Mouse (Mus musculus) embryonic fibroblast, embryonic 13.5 days (primary cell): Measurements from ENCODE around the gene Vrk1.

Experiments used
- CTCF ChIP-seq: IDR thresholded peaks from 2 replicates; pipeline ENCODE4 v1.5.1; 2011; ENCODE audit warnings: mild to moderate bottlenecking, control low read depth, low read length, moderate library complexity, borderline replicate concordance; ENCODE audit not compliant: insufficient read depth
- POLR2A ChIP-seq: IDR thresholded peaks from 2 replicates; pipeline ENCODE4 v1.6.1; 2011; ENCODE audit warnings: low read depth, mild to moderate bottlenecking, control low read depth, low read length, moderate library complexity

DNA sequence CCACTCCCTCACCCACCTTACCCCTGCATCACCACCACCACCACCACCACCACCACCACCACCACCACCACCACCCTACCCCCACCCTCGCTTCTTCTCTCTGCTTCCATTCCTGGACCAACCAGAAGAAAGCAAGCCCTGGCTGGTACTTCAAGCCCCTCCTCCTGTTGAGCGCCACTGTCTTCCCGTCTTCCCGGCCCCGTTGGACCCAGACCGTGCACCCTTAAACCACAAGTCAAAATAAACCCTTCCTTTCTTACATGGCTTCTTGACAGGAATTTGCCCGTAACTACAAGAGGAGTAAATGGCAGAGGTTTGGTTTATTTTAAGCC is 28.1 kb upstream of the Vrk1 start:
- TF ChIP-seq POLR2A, result no peak
- TF ChIP-seq CTCF, result no peak
